Mouse (Mus musculus) erythroblast, adult 5-6 weeks (primary cell): ENCODE results near the gene Mllt10. TPM values are rescaled to one million over a fixed set of nuclear protein-coding genes. Genes with fewer than 3 reads are reported as not detected.

ENCODE experiments used
- ATAC-seq: replicated peaks from 2 replicates; pipeline ENCODE4 v1.8.0; 2016; ENCODE audit warnings: moderate number of reproducible peaks, mild to moderate bottlenecking, moderate TSS enrichment, inconsistent platforms; ENCODE audit not compliant: poor library complexity, low FRiP score, severe bottlenecking
- total RNA-seq, 2 experiments: library from RNA; stranded (forward) in 1 of 2; stranded (reverse) in 1 of 2; fragments of 150-400 nt in 1 of 2; fragments of 200-764, 138-1000 nt in 1 of 2; gene quantifications; 2 replicates each; pipeline versions ENCODE4 v1.2.3 to v1.2.4; 2015 to 2017; ENCODE audit warnings: low replicate concordance in 2 of 2

Mllt10 gene
- total RNA-seq, 2 experiments from 2014 or later = 18.3 to 20.8 TPM

DNA sequence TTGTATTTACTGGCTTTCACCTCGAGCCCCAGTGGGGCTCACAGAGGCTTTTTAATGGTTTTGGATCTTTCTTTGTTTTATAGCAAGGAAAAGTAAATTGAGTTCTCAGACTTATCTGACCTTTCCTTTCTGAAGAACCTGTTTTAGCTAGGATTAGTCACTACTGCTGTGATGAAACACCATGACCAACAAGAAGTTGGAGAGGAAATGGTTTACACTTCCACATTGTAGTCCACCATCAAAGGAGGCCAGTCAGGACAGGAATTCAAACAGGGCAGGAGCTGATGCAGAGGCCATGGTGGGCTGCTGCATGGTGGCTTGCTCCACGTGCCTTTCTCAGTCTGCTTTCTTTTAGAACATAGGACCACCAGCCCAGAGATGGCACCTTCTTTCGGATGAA lies 121.2 kb downstream of the Mllt10 start:
- no peak for ATAC-seq

DNA sequence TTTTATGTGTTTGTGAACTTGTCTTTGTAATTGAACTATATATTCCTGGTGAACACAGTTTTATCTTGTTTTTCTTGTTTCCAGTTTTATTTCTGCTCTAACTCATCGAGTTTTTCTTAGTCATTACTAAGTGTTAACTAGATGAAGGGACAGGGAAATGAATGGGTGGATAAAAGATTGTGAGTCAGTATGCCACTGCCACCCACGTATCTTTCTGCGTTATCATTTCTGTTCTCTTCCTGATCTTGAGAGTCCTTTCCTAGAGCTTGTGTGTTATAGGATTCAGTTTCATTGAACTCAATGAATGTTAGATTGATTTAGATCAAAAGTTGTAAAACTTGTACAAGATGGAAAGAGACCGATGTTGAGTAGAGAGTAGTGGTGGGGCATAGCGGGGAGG lies 125.3 kb downstream of the Mllt10 start:
- no peak for ATAC-seq

DNA sequence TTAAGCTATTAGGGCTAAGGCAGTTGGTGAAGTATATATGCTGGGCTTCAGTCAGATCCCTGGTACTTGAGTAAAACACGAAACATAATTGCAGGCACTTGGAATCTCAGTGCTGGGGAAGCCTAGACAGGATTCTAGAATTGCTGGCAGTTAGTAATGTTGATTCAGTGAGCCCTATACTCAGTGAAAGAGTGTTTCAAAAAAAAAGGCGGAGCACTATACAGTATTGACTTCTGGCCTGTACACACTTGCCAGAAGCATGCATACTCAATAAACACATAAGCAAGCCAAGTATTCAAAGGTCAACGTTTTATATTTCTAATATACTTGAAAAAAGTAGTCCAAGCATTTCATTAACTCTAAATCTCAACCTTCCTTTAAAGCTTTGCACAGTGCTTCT lies 126.6 kb downstream of the Mllt10 start:
- ATAC-seq = no peak

DNA sequence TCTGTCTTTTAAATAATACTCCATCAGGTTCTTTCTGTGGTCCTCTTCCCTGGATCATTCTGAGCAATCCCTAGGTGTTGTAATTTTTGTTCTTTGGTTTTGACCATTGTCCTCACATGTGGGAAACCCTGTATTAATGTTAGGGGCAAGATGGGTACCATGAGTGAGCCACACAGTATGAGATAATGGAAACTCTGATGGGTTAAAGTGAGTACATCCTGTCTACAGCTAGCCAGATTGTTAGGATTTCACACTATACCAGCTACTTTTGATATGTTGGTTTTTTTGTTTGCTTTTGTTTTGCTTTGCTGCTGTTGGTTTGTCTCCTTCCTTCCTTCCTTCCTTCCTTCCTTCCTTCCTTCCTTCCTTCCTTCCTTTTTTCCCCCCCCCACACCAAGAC lies 128.0 kb downstream of the Mllt10 start:
- no peak for ATAC-seq

DNA sequence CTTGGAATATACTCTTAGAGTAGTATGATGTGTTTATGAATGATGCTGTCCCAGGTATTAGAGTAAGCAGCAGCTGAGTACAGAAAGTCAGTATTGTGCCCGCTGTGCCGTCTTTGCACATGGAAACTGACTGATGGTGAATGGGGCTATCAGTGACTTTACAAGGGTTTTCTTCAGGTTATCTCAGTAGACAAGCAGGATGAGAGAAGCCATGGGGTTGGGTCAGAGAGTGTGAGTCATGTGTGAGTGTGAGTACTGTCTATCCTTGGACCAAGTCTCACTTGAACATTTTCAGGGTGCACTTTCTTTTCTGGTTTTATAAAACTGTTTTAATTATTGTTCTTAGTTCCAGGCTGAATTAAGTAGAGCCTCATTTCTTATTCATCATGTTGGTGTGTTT lies 133.3 kb downstream of the Mllt10 start:
- ATAC-seq = no peak

DNA sequence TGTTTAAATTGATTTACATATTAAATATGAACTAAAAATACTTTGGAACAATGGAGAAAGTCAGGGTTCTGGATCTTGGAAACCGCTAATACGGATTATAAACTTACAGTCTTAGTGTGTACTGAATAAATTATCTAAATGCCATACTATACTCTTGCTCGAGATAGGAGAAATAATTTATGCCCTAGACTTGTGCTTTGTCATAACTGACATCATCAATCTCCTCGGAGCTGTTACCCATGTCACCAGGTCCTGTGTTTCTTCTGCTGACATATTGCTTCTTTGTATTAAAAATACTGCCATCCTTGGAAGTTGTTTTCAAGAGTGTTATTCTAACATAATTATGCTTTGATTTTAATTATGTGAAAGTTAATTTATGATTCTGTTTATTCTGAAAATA lies 140.2 kb downstream of the Mllt10 start:
- no peak for ATAC-seq

DNA sequence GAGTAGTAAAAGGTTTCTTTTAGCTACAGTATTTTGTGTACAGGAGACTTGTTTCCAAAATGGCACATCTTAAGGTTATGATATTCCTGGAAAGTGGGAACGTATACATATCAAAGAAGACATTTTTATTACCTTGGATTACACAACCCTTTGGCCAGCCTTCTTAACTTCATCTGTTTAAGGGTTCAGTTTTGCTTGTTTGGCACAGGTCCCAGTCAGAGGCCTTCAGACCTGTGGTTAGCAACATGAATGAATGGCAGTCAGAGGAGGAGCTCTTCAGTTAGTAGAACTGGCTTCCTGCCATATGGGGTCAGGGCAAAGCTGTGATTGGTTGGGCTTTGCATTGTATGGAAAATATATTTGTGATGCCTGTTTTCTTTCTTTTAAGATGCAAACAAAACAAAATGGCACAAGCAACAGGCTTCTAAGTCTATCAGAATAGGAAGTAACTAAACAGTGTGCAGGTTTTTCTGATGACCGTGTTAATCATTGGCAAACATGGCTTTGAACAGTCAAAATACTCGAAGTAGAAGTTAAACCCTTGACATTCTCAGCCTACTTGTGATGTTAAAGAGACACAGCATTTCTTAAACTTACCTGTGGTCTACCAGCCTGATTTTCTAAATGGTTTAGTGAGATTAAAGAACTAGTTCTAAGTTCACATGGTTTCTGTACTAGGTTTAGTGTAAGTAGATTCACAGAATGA lies 140.8 kb downstream of the Mllt10 start:
- no peak for ATAC-seq

DNA sequence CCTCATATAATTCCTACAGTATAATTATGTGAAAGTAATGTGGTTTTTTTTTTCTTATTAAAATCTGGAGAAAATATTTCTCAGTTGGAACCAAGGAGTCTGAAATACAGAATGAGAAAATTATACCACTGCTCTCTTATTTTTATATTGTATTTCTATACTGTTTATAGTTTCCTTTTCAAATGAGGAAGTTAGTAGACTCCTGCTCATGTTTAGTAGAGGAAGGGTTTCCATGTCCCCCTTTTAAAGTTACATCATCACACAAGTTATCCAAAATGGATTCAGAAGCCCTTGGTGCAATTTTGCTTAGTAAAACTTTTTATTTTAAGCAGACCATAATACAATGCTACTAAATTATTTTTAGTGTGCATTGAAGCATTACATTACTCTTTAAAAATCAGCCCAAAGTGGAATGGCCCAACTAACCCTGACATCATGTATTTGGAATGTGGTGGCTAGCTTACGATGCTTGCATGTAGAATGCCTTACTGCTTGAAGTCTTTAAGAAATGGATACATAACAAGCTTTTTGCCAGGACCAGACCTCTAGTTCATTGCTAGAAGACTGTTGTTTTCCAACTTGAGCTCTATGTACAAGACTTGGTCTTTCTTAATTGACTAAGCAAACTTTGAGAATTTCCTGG lies 146.9 kb downstream of the Mllt10 start:
- ATAC-seq = no peak

DNA sequence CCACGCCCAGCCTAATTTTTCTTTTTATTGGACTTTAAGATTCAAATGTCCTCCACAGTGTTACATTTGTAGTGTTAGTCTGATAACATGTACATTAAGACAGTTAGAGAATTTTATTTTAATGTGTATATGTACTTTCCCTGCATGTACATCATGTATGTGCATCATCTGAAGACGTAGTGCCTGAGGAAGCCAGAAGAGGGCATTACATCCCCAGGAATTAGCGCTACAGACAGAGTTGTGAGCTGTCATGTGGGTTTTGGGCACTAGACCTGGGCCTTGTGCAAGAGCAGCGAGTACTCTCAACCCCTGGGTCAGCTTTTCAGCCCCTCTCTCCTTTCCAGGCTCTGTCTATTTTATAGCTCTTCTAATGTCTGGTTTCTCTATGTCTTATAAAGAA lies 147.9 kb downstream of the Mllt10 start:
- no peak for ATAC-seq

DNA sequence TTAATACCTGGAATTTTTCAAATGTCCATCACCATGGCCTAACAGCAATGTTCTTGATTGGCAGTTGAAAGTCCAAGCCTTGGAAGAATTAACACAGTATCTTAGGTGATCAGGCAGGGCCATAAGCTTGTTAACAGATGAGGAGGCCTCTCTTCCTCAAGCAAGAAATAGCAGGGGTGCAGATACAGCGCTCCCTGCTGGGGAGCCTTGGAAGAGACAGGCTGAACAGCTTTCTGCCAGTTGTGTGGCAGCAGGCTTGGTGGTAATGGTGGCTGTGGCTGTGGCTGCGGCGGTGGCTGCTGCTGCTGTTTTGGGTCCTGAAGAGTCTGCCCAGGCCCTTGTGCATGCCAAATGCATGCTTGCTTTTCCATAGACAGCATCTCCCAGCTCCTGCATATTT lies 150.1 kb downstream of the Mllt10 start:
- ATAC-seq = peak; percentile 64

DNA sequence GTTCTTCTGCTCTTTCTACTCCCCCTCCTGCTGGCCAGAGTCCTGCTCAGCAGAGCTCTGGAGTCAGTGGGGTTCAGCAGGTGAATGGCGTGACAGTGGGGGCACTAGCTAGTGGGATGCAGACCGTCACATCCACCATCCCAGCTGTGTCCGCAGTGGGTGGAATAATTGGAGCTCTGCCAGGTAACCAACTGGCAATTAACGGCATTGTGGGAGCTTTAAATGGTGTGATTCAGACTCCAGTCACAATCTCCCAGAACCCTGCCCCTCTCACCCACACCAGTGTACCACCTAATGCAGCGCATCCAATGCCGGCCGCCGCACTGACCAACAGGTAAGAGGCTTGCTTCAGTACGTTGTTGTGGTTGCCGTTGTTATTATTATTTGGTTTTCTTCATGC lies 151.8 kb downstream of the Mllt10 start:
- ATAC-seq = no peak

DNA sequence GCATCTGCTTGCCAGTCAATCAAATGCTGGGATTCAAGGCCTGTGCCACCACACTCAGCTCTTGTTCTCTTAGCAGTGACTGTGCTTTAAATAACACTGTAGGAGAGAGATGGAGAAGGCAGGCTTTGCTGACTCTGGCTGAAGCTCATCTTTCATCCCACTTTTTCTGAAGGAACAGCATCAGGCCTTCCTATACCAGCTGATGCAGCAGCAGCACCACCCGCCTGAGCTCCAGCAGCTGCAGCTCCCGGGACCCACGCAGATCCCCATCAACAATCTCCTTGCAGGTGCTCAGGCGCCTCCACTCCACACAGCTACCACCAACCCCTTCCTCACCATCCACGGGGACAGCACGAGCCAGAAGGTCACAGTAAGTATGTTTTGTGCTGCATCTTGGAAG lies 153.5 kb downstream of the Mllt10 start:
- ATAC-seq = no peak

DNA sequence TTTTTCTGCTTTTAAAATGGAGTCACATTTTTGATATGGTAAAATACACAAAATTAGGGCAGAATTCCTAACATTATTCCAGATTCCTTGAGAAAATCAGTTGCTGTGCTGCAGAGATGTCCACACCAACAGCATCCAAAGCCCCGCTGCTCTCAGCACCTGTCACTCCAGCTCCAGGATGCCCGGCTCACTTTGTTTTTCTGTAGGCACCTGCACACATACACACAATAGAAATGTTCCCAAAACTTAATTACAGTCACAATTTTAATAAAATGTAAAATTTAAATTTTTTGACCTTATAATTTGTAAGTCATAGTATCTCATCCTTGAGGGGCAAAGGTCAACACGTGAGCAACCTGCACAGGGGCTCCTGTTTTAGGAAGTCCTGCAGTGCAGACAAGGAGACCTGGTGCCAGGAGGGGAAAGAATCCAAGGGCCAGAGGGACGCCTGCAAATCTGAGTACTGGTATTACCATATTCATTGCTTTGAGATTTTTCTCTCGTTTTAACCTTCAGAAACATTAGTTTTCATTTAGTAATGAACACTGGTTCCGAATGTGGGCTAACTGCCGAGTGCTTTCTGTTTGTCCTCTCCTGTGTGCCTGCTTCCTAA lies 154.3 kb downstream of the Mllt10 start:
- ATAC-seq = no peak

DNA sequence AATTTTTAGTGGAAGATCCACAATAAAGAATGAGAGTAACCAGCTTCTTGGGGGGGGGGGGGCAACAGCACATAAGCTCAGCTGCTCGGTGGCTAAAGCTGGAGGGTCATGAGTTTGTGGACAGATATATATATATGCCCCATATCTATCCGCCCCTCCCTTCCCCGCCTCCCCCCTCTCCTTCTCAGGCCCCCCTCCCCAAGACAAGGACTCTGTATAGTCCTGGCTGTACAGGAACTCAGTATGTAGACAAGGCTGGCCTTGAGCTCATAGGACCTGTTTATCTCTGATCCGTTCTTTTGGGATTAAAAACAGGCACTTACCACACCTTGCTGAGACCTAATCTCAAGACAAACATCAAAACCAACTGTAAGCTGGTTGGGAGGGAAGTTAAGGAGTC lies 154.9 kb downstream of the Mllt10 start:
- ATAC-seq = no peak

DNA sequence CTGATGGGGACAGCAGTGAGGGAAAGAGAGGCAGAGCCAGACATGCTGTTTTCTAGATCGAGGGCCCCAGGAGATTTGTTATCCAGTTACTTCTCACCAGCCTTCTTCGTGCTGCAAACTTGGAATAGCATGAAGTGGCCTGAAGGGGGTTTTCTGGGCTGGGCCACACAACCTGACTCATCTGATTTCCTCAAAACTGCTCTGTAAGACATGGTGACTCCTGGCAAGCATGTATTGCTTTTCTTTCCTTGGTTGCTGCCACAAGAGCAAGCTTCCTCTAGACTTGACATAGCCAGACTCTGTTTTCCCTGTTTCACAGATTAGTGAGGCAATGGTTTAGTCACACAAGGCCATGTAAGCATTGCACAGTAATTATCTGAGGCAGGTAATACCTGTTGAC lies 159.0 kb downstream of the Mllt10 start:
- no peak for ATAC-seq

DNA sequence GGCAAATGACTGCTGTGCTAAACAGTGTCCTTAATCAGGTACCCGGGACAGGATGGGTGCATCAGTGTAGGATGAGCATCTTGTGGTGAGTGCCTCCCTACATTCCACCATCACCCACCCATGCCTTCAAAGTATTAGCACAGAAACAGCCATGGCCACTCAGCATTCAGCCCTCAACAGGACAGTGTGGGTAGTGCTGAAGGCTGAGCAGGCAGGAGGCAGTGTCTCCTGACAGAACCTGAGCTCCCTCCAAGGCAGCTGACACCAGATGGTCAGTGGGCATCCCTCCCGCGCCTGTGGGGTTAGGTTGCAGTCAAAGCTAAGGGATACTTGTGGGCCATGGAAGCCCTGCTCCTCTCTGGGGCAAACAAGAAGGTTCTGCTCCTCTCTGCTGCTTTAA lies 162.8 kb downstream of the Mllt10 start:
- ATAC-seq = no peak

DNA sequence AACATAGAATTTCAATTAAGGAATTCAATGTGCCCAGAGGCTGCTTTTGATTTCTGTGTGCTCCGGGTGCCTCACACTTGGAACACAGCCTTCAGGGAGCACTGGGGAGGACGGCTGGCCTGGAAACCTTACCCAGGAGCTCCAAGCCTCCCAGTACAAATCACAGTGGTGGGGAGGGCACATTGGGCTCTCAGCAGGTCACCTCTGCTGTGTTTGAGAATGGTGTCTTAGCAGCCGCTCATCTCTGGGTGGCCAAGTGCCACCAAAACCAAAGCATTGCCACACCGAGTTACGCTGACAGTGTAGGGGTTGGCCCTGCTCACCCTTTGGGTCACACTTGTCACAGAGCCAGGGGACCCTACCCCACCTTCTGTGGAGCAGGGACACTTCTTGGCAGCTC lies 163.5 kb downstream of the Mllt10 start:
- no peak for ATAC-seq

DNA sequence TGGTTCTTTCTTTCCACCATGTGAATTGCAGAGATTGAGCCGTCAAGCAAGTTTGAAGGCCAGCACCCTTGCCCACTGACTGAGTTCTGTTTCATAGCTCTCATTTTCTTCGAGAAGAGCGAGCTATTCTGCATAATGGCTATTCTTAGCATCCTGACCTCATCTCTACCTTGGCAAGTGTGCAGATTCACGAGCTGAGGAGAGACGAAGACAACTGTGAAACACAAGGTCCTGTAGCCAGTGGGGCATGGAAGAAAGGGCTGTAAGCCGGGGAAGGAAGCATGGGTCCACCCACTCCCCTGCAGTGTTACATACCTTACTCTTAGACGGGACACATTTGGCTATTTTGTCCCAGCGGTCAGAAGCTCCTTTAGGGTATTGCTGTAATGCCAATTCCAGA lies 164.1 kb downstream of the Mllt10 start:
- ATAC-seq = no peak

DNA sequence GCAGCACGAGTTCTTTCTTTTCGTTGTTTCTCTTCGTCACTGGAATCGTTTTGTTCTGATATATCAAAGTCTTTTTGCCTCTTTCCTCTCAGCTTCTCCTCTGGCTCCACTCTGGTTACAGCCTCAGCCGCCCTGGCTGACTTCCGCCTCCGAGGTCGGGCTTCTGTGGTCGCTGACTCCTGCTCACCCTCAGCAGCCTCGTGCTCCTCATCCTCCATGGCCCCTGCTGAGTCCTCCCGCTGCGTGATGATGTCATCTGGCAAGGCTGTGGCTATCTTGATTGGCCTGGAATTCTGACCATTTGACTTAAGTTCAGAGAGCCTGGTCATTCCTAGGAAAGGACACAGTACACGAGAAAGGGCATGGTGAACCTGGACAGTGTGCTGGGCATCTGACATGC lies 164.5 kb downstream of the Mllt10 start:
- ATAC-seq = no peak

DNA sequence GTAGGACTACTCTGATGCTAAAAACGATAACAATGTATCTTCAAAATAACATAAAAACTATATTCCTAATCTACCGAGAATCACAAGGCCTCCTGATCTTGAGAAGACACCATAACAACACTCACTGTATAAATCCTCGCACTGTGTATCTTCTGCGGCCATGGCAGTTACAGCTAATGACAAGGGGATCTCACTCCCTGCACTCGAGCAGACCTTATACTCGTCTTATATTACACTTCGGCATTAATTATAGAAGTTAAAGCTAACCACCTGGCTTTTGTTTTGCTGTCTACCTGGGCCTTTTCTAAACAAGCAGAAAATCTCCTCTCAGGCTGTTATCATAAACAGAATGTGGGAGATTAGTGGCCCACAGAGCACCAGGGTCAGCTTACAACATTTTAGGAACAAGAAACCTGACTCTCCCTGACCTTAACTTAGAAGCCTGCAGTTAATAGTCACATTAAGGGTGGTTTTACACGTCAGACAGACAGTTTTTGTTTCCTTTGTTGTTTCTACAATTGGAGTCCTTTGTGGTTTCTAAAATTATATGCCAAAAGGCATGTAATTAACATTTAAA lies 173.5 kb downstream of the Mllt10 start:
- ATAC-seq = no peak

DNA sequence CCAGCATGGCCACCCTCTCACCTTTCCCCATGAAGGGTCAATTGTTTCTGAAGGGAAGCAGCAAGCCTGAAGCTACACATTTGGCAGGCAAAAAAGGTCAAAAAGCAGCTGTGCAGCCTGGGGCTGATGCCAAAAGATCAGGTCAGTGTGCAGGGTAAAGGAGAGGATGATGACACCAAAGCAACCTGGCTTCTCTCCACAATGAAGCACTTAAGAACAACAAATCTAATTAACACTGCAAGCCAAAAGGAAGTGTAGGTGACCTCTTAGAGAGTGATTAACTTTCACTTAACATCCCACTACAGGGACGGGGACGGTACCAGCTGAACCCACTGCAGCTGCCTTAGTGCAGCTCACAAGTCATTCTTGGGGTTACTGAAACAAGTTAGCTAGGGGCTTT lies 174.2 kb downstream of the Mllt10 start:
- ATAC-seq = no peak
